Mouse (Mus musculus): ENCODE data around the gene Auts2. TPM values are rescaled to one million over a fixed set of nuclear protein-coding genes. Genes with fewer than 3 reads are reported as not detected.

Gene Auts2
- total and polyA plus RNA-seq, 3 experiments, result 16.9 to 35.7 (median 28.1) TPM

DNA sequence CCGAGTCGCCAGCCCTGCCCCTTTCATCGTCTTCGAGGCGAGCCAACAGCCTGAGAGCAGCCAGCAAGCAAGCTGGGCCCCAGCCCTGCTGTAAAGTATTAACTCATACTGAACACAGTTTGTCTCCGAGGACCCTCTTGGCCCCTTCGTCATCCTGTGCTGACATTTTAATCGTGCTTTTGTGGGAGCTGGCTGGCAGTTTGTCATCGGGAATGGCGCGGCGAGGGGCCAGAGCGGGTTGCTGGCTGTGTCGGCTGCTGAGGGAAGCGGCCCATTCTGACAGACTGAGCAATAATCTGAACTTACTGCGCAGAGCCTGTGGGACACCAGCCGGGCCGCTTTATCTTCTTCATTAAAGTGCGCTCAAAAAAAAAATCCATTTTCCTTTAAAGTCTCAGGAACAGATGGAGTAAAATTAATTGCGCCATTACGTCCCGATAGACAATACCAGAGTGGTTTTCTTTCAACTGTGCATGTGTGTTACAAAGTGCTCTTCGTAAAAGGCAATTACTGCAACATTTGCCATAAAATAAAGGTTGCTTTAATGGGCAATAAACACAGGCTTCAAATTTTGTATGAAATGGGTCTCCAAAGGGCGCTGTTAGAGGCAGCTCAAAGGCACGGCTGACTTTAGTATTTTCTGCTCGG, 957.3 kb downstream of the Auts2 start:
- peak; percentile 36 to 39 for DNase-seq
- no peaks in the 10 kb centered on the region for H3K27me3 ChIP-seq (ENCODE audit: control insufficient read depth, insufficient read depth, low read length)
- TF ChIP-seq POLR2A (IDR thresholded peaks at IDR 0.05; ENCODE audit: insufficient read depth, low read depth, low read length) (no peak), CTCF (IDR thresholded peaks at IDR 0.05) (no peak), EP300 (IDR thresholded peaks at IDR 0.05; ENCODE audit: insufficient read depth, low read depth, low read length) (no peak)
- intact Hi-C loops (cut with DNase I), result no loop called here
- no peak overlapping the region for H3K27ac ChIP-seq
- no peaks in the 10 kb centered on the region for H3K79me2 ChIP-seq (replicated peaks; ENCODE audit: control insufficient read depth, insufficient read depth, low read length)
- H3K4me3 ChIP-seq, result no peak overlapping the region
- H3K36me3 ChIP-seq (ENCODE audit: control insufficient read depth, insufficient read depth, low read length), result no peaks in the 10 kb centered on the region
- H3K9ac ChIP-seq (ENCODE audit: low read depth, low read length), result no peak overlapping the region
- WGBS, result 64% methylated on average over 26 of the region's 26 CpGs
- peaks cover 5% of the 10 kb centered on the region for H3K4me1 ChIP-seq (ENCODE audit: control insufficient read depth, insufficient read depth, low read length)

- Histone ChIP-seq H3K36me3 (ENCODE audit: control insufficient read depth, insufficient read depth, low read length) (no peaks in the 10 kb centered on the region), H3K4me3 (no peak overlapping the region), H3K9ac (ENCODE audit: low read depth, low read length) (no peak overlapping the region), H3K79me2 (replicated peaks; ENCODE audit: control insufficient read depth, insufficient read depth, low read length) (no peaks in the 10 kb centered on the region), H3K27ac (peak overlapping the region; percentile 58), H3K27me3 (ENCODE audit: control insufficient read depth, insufficient read depth, low read length) (no peaks in the 10 kb centered on the region), H3K4me1 (ENCODE audit: control insufficient read depth, insufficient read depth, low read length) (peaks cover 5% of the 10 kb centered on the region)
- intact Hi-C loops (cut with DNase I), result no loop called here
- TF ChIP-seq CTCF (IDR thresholded peaks at IDR 0.05), result 0 out of 2 replicates have a peak, but pooled peaks have one; percentile 7
- TF ChIP-seq EP300 (IDR thresholded peaks at IDR 0.05; ENCODE audit: insufficient read depth, low read depth, low read length), result peak; percentile 57; the same call in 1 of the 2 replicates
- TF ChIP-seq POLR2A (IDR thresholded peaks at IDR 0.05; ENCODE audit: insufficient read depth, low read depth, low read length), result no peak
- peak; percentile 28 to 39 for DNase-seq
- WGBS, result 42% methylated on average over 12 of the region's 12 CpGs
Observed at GRCm38 (mm10) chr5:131584260-131585135, 958.6 kb downstream of the Auts2 start.

- Histone ChIP-seq H3K79me2 (replicated peaks; ENCODE audit: control insufficient read depth, insufficient read depth, low read length) (no peaks in the 10 kb centered on the region), H3K4me1 (ENCODE audit: control insufficient read depth, insufficient read depth, low read length) (peaks cover 5% of the 10 kb centered on the region), H3K27ac (no peak overlapping the region), H3K27me3 (ENCODE audit: control insufficient read depth, insufficient read depth, low read length) (no peaks in the 10 kb centered on the region), H3K36me3 (ENCODE audit: control insufficient read depth, insufficient read depth, low read length) (no peaks in the 10 kb centered on the region), H3K4me3 (no peak overlapping the region), H3K9ac (ENCODE audit: low read depth, low read length) (no peak overlapping the region)
- DNase-seq, result no peak
- WGBS, result 94% methylated on average over 23 of the region's 23 CpGs
- intact Hi-C loops (cut with DNase I), result no loop called here
- TF ChIP-seq EP300 (IDR thresholded peaks at IDR 0.05; ENCODE audit: insufficient read depth, low read depth, low read length) (no peak), CTCF (IDR thresholded peaks at IDR 0.05) (no peak), POLR2A (IDR thresholded peaks at IDR 0.05; ENCODE audit: insufficient read depth, low read depth, low read length) (no peak)
Observed at GRCm38 (mm10) chr5:131581110-131582050, 961.8 kb downstream of the Auts2 start.

- WGBS, result 85% methylated on average over 9 of the region's 9 CpGs
- no peak overlapping the region for H3K4me3 ChIP-seq
Observed at GRCm38 (mm10) chr5:131578737-131579136, 964.4 kb downstream of the Auts2 start.

GRCm38 (mm10) chr5:131575733-131576265, 967.3 kb downstream of the Auts2 start:
- 82% methylated on average over 11 of the region's 11 CpGs for WGBS
- Histone ChIP-seq H3K27ac (no peak overlapping the region), H3K79me2 (replicated peaks; ENCODE audit: control insufficient read depth, insufficient read depth, low read length) (no peaks in the 10 kb centered on the region), H3K9ac (ENCODE audit: low read depth, low read length) (no peak overlapping the region), H3K4me1 (ENCODE audit: control insufficient read depth, insufficient read depth, low read length) (no peaks in the 10 kb centered on the region), H3K27me3 (ENCODE audit: control insufficient read depth, insufficient read depth, low read length) (no peaks in the 10 kb centered on the region), H3K36me3 (ENCODE audit: control insufficient read depth, insufficient read depth, low read length) (no peaks in the 10 kb centered on the region), H3K4me3 (no peak overlapping the region)
- DNase-seq, result no peak
- TF ChIP-seq EP300 (IDR thresholded peaks at IDR 0.05; ENCODE audit: insufficient read depth, low read depth, low read length) (no peak), CTCF (IDR thresholded peaks at IDR 0.05) (peak; percentile 28; the same call in 1 of the 2 replicates), POLR2A (IDR thresholded peaks at IDR 0.05; ENCODE audit: insufficient read depth, low read depth, low read length) (no peak)
- intact Hi-C loops (cut with DNase I), result no loop called here

More at GRCm38 (mm10) chr5:131578737-131579136, 964.4 kb downstream of the Auts2 start:
- no peak for DNase-seq
- no peaks in the 10 kb centered on the region for H3K27me3 ChIP-seq (ENCODE audit: control insufficient read depth, insufficient read depth, low read length)
- H3K36me3 ChIP-seq (ENCODE audit: control insufficient read depth, insufficient read depth, low read length), result no peaks in the 10 kb centered on the region
- no peak overlapping the region for H3K9ac ChIP-seq (ENCODE audit: low read depth, low read length)
- intact Hi-C loops (cut with DNase I), result no loop called here
- H3K27ac ChIP-seq, result no peak overlapping the region
- no peaks in the 10 kb centered on the region for H3K4me1 ChIP-seq (ENCODE audit: control insufficient read depth, insufficient read depth, low read length)
- H3K79me2 ChIP-seq (replicated peaks; ENCODE audit: control insufficient read depth, insufficient read depth, low read length), result no peaks in the 10 kb centered on the region
- no peak for TF ChIP-seq POLR2A (IDR thresholded peaks at IDR 0.05; ENCODE audit: insufficient read depth, low read depth, low read length)
- no peak for TF ChIP-seq CTCF (IDR thresholded peaks at IDR 0.05)
- no peak for TF ChIP-seq EP300 (IDR thresholded peaks at IDR 0.05; ENCODE audit: insufficient read depth, low read depth, low read length)

Data from heart, adult 2 months (tissue).